Mouse (Mus musculus): ENCODE results near the gene Efhb. TPM values are rescaled to one million over a fixed set of nuclear protein-coding genes. Genes with fewer than 3 reads are reported as not detected.

Efhb gene
- total RNA-seq, 1 experiment from 2014 or later = 0.52 TPM

Other genes with a start within 250 kb of the Efhb start
- 101 and 109 TPM in 2 replicates for gene Rab5a, start 15.9 kb upstream of the Efhb start, total RNA-seq (2021)
- gene Pp2d1, start 76.1 kb upstream of the Efhb start, total RNA-seq (2021) = not detected in 2 replicates
- 63.7 and 97.1 TPM in 2 replicates for gene Kat2b, start 103.5 kb upstream of the Efhb start, total RNA-seq (2021)
- gene Sgo1, start 226.0 kb upstream of the Efhb start, total RNA-seq (2021) = 2.3 and 2.8 TPM in 2 replicates

All from adrenal gland, postnatal 25 days (tissue).